Mouse (Mus musculus): ENCODE measurements around the gene Rassf5. TPM values are rescaled to one million over a fixed set of nuclear protein-coding genes. Genes with fewer than 3 reads are reported as not detected.
A peak's percentile ranks its signal among the peaks of the same experiment; 100 is the strongest.

The Rassf5 gene
- polyA plus RNA-seq, 1 experiment from 2014 or later, result 8.0 TPM

GRCm38 (mm10) chr1:131238931-131239381 lies 6.1 kb downstream of the Rassf5 start:
- Histone ChIP-seq H3K27ac (ENCODE audit: low read depth) (no peak overlapping the region), H3K36me3 (replicated peaks; ENCODE audit: insufficient read depth, low read length) (no peaks in the 10 kb centered on the region), H3K4me2 (ENCODE audit: low read depth, low read length) (no peak overlapping the region), H3K4me3 (ENCODE audit: low read depth, low read length) (no peak overlapping the region), H3K4me1 (ENCODE audit: insufficient read depth) (peaks cover 19% of the 10 kb centered on the region), H3K9ac (replicated peaks) (no peak overlapping the region), H3K27me3 (ENCODE audit: insufficient read depth, low read length) (peaks cover 8% of the 10 kb centered on the region; the same call in 1 of the 2 replicates), H3K9me3 (ENCODE audit: low read length) (no peaks in the 10 kb centered on the region)
- DNase-seq, result no peak
- TF ChIP-seq CTCF (IDR thresholded peaks at IDR 0.05; ENCODE audit: low read depth), result no peak
- TF ChIP-seq EP300 (IDR thresholded peaks at IDR 0.05; ENCODE audit: low read depth), result no peak
- peak; percentile 13; the same call in 1 of the 2 replicates for ATAC-seq
- WGBS (ENCODE audit: insufficient replicate concordance), result 57% methylated on average over 8 of the region's 8 CpGs

DNA sequence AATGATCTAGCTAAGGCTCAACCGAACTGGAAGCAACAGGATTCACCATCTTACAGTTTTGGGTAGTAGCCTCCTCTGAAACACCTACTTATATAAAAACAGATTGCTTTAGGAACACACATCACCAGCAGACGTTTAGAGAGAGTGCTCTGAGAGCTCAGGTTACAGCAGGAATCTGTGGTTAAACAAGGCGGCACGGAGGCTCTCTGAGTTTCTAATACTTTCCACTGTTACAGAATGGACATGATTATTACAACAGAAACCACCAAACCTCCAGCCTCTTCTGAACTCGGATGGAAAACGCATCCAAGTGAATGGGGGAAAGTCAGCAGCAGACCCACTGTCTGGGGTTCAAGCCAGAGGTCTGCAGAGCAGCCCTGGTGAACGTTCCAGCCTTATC lies 9.0 kb downstream of the Rassf5 start:
- no peak overlapping the region for H3K9ac ChIP-seq (replicated peaks)
- H3K4me2 ChIP-seq (ENCODE audit: low read depth, low read length), result no peak overlapping the region
- no peak for ATAC-seq
- WGBS (ENCODE audit: insufficient replicate concordance), result 50% methylated on average over 7 of the region's 7 CpGs
- no peaks in the 10 kb centered on the region for H3K9me3 ChIP-seq (ENCODE audit: low read length)
- H3K27me3 ChIP-seq (ENCODE audit: insufficient read depth, low read length), result no peaks in the 10 kb centered on the region
- DNase-seq, result no peak
- H3K4me1 ChIP-seq (ENCODE audit: insufficient read depth), result peaks cover 11% of the 10 kb centered on the region
- TF ChIP-seq EP300 (IDR thresholded peaks at IDR 0.05; ENCODE audit: low read depth) (no peak), CTCF (IDR thresholded peaks at IDR 0.05; ENCODE audit: low read depth) (no peak)
- H3K4me3 ChIP-seq (ENCODE audit: low read depth, low read length), result no peak overlapping the region
- no peak overlapping the region for H3K27ac ChIP-seq (ENCODE audit: low read depth)
- no peaks in the 10 kb centered on the region for H3K36me3 ChIP-seq (replicated peaks; ENCODE audit: insufficient read depth, low read length)

DNA sequence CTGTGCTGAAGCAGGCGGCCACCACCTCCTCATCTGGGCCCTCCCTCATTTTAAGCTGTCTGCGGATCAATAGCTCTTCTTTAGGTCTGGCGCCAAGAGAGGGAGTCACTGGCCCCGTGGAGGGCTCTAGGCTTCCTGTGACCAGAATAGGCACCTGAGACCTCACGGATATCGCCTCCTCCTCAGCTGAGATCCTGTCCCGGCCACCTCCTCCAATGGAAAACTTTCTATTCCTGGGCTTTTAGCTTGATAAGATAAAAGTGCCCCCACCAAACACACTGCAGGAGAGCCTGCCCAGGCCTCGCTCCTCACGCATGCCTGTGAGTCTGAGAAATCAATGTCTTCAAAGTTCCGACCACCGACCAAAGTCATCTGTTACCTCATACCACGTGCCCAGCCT lies 11.5 kb downstream of the Rassf5 start:
- WGBS (ENCODE audit: insufficient replicate concordance), result 60% methylated on average over 12 of the region's 12 CpGs
- H3K4me1 ChIP-seq (ENCODE audit: insufficient read depth), result peaks cover 8% of the 10 kb centered on the region
- no peak for ATAC-seq

GRCm38 (mm10) chr1:131228659-131229058 lies 16.4 kb downstream of the Rassf5 start:
- WGBS (ENCODE audit: insufficient replicate concordance), result 69% methylated on average over 5 of the region's 5 CpGs
- no peaks in the 10 kb centered on the region for H3K36me3 ChIP-seq (replicated peaks; ENCODE audit: insufficient read depth, low read length)
- no peak overlapping the region for H3K9ac ChIP-seq (replicated peaks)
- ATAC-seq, result no peak
- DNase-seq, result no peak
- no peak overlapping the region for H3K4me2 ChIP-seq (ENCODE audit: low read depth, low read length)
- no peaks in the 10 kb centered on the region for H3K27me3 ChIP-seq (ENCODE audit: insufficient read depth, low read length)
- H3K27ac ChIP-seq (ENCODE audit: low read depth), result no peak overlapping the region
- TF ChIP-seq CTCF (IDR thresholded peaks at IDR 0.05; ENCODE audit: low read depth), result no peak
- no peak for TF ChIP-seq EP300 (IDR thresholded peaks at IDR 0.05; ENCODE audit: low read depth)
- no peaks in the 10 kb centered on the region for H3K4me1 ChIP-seq (ENCODE audit: insufficient read depth)
- H3K4me3 ChIP-seq (ENCODE audit: low read depth, low read length), result no peak overlapping the region
- H3K9me3 ChIP-seq (ENCODE audit: low read length), result no peaks in the 10 kb centered on the region

More for the DNA sequence above, 11.5 kb downstream of the Rassf5 start:
- TF ChIP-seq EP300 (IDR thresholded peaks at IDR 0.05; ENCODE audit: low read depth) (no peak), CTCF (IDR thresholded peaks at IDR 0.05; ENCODE audit: low read depth) (no peak)
- Histone ChIP-seq H3K27me3 (ENCODE audit: insufficient read depth, low read length) (no peaks in the 10 kb centered on the region), H3K9me3 (ENCODE audit: low read length) (no peaks in the 10 kb centered on the region), H3K27ac (ENCODE audit: low read depth) (no peak overlapping the region), H3K4me3 (ENCODE audit: low read depth, low read length) (no peak overlapping the region), H3K36me3 (replicated peaks; ENCODE audit: insufficient read depth, low read length) (no peaks in the 10 kb centered on the region), H3K9ac (replicated peaks) (no peak overlapping the region), H3K4me2 (ENCODE audit: low read depth, low read length) (no peak overlapping the region)
- no peak for DNase-seq

- no peak overlapping the region for H3K9ac ChIP-seq (replicated peaks)
- WGBS (ENCODE audit: insufficient replicate concordance), result 58% methylated on average over 7 of the region's 7 CpGs
- no peaks in the 10 kb centered on the region for H3K27me3 ChIP-seq (ENCODE audit: insufficient read depth, low read length)
- DNase-seq (no peak), ATAC-seq (no peak)
- no peak overlapping the region for H3K4me2 ChIP-seq (ENCODE audit: low read depth, low read length)
- no peak overlapping the region for H3K27ac ChIP-seq (ENCODE audit: low read depth)
- TF ChIP-seq EP300 (IDR thresholded peaks at IDR 0.05; ENCODE audit: low read depth) (no peak), CTCF (IDR thresholded peaks at IDR 0.05; ENCODE audit: low read depth) (peak; percentile 45; the same call in 1 of the 2 replicates)
- no peaks in the 10 kb centered on the region for H3K9me3 ChIP-seq (ENCODE audit: low read length)
- no peak overlapping the region for H3K4me3 ChIP-seq (ENCODE audit: low read depth, low read length)
- H3K36me3 ChIP-seq (replicated peaks; ENCODE audit: insufficient read depth, low read length), result no peaks in the 10 kb centered on the region
- H3K4me1 ChIP-seq (ENCODE audit: insufficient read depth), result no peaks in the 10 kb centered on the region
Measured at GRCm38 (mm10) chr1:131228225-131228624, 16.8 kb downstream of the Rassf5 start.

DNA sequence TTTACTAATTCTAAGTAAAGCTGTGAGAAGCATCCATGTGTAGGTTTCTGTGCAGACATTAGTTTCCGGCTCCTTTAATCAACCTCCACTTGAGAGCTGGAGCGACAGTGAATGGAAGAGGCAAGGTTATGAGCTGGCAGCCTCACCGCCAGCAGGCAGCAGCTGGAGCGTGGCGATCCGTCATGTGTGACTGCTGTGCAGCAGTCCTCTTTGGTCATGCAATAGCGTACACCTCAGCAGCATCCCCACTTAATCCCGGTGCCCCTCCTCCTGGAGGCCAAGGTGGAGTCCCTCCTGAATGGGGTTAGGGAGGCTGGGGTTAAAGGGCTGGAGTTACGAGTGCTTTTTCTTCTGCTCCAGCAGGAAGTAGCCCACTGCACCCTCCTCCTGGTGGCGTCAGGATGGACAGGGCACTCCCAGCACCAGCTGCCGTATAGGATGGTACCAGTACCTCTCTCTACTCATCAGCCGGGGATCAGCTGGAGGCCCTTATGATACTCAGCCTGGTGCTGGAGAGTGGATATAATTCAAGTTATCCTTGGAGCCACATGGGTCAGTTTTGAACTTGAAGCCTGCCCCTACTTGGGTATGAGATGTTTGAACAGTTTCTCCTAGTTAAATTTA lies 20.1 kb downstream of the Rassf5 start:
- Histone ChIP-seq H3K27ac (ENCODE audit: low read depth) (no peak overlapping the region), H3K36me3 (replicated peaks; ENCODE audit: insufficient read depth, low read length) (no peaks in the 10 kb centered on the region), H3K4me3 (ENCODE audit: low read depth, low read length) (no peak overlapping the region), H3K9ac (replicated peaks) (no peak overlapping the region), H3K4me1 (ENCODE audit: insufficient read depth) (no peaks in the 10 kb centered on the region), H3K27me3 (ENCODE audit: insufficient read depth, low read length) (no peaks in the 10 kb centered on the region), H3K4me2 (ENCODE audit: low read depth, low read length) (no peak overlapping the region), H3K9me3 (ENCODE audit: low read length) (no peaks in the 10 kb centered on the region)
- 74% methylated on average over 12 of the region's 12 CpGs for WGBS (ENCODE audit: insufficient replicate concordance)
- TF ChIP-seq EP300 (IDR thresholded peaks at IDR 0.05; ENCODE audit: low read depth), result no peak
- TF ChIP-seq CTCF (IDR thresholded peaks at IDR 0.05; ENCODE audit: low read depth), result no peak
- ATAC-seq, result no peak
- DNase-seq, result no peak
